Comparison of ENCODE assay signal across 30 mouse cellular contexts in genomic region chr7:116816494-116816893, GRCm38 (mm10).
A peak's percentile ranks its signal among the peaks of the same experiment; 100 is the strongest.
DNase-seq lines count a peak whose midpoint lies in the region; ATAC-seq lines count a peak whose summit lies in the region.
"Had no signal": no experiment of that assay in that cellular context is flagged by ENCODE, and none has a peak within 500 bp of the region (broad histone marks: within the 10 kb centered on the region; RNA-seq: fewer than 3 reads in every experiment).

No protein-coding gene starts in this region.

- no peak overlapping the region for H3K4me3 ChIP-seq in heart, embryonic 12.5 days
- H3K4me3 ChIP-seq: embryonic facial prominence, embryonic 10.5 days; embryonic facial prominence, embryonic 13.5 days; erythroblast, embryonic 14.5 days; forebrain, embryonic 12.5 days; forebrain, embryonic 15.5 days; gastrocnemius, adult 2 months; heart, embryonic 15.5 days; hindbrain, embryonic 10.5 days; hindbrain, embryonic 13.5 days; intestine, embryonic 15.5 days had no signal

- H3K4me2 ChIP-seq in heart, embryonic 12.5 days: no peak overlapping the region
- H3K4me2 ChIP-seq: embryonic facial prominence, embryonic 13.5 days; forebrain, embryonic 12.5 days; forebrain, embryonic 15.5 days; heart, embryonic 11.5 days; heart, embryonic 15.5 days; hindbrain, embryonic 13.5 days; intestine, embryonic 15.5 days had no signal

- WGBS in heart, embryonic 12.5 days: 75% methylated on average over 2 of the region's 2 CpGs

- H3K27ac ChIP-seq in heart, embryonic 12.5 days (ENCODE audit: poor library complexity, severe bottlenecking): no peak overlapping the region
- H3K27ac ChIP-seq: embryonic facial prominence, embryonic 10.5 days; embryonic facial prominence, embryonic 13.5 days; forebrain, embryonic 12.5 days; forebrain, embryonic 15.5 days; gastrocnemius, adult 2 months; heart, embryonic 15.5 days; hindbrain, embryonic 10.5 days; hindbrain, embryonic 13.5 days; intestine, embryonic 15.5 days had no signal

- no peak for ATAC-seq in heart, embryonic 12.5 days (ENCODE audit: insufficient number of reproducible peaks, low FRiP score)
- ATAC-seq: CD4-positive, CD25-positive, alpha-beta regulatory T cell, adult 4 months; forebrain, embryonic 15.5 days; hindbrain, embryonic 16.5 days; intestine, embryonic 15.5 days had no signal

- H3K36me3 ChIP-seq in heart, embryonic 12.5 days: no peaks in the 10 kb centered on the region
- H3K36me3 ChIP-seq: embryonic facial prominence, embryonic 10.5 days; embryonic facial prominence, embryonic 13.5 days; forebrain, embryonic 12.5 days; forebrain, embryonic 15.5 days; heart, embryonic 15.5 days; hindbrain, embryonic 10.5 days; hindbrain, embryonic 13.5 days; intestine, embryonic 15.5 days had no signal

- DNase-seq in heart, adult 11 months: peak; percentile 25
- DNase-seq in right cerebral cortex, adult 18-20 months: peak; percentile 14
- DNase-seq in right cerebral cortex, postnatal 10 days (ENCODE audit: low spot score in 2 of 2): no peak
- peak; percentile 18 for DNase-seq in telencephalon, adult 2 months (ENCODE audit: low read depth, low spot score)
- DNase-seq in gastrocnemius, adult 18-20 months (ENCODE audit: low spot score): no peak
- DNase-seq: adrenal gland, adult 2 months; adrenal gland, postnatal 14 days; cerebellum, adult 11-12 months; cerebellum, adult 8-10 months; cerebellum, postnatal 10 days; cerebellum, postnatal 36 days; embryo, embryonic 11 days; gastrocnemius, adult 2 months; gastrocnemius, postnatal 14 days; heart, adult 18-20 months; heart, postnatal 10 days; heart, postnatal 36 days had no signal

- no peaks in the 10 kb centered on the region for H3K9me3 ChIP-seq in heart, embryonic 12.5 days (replicated peaks)
- H3K9me3 ChIP-seq: embryonic facial prominence, embryonic 10.5 days; embryonic facial prominence, embryonic 13.5 days; forebrain, embryonic 12.5 days; forebrain, embryonic 15.5 days; heart, embryonic 15.5 days; hindbrain, embryonic 10.5 days; hindbrain, embryonic 13.5 days; intestine, embryonic 15.5 days had no signal

- H3K27me3 ChIP-seq in heart, embryonic 12.5 days (replicated peaks): no peaks in the 10 kb centered on the region
- H3K27me3 ChIP-seq: embryonic facial prominence, embryonic 13.5 days; forebrain, embryonic 12.5 days; forebrain, embryonic 15.5 days; heart, embryonic 15.5 days; hindbrain, embryonic 13.5 days; intestine, embryonic 15.5 days had no signal

- H3K4me1 ChIP-seq in heart, embryonic 12.5 days (replicated peaks): no peaks in the 10 kb centered on the region
- H3K4me1 ChIP-seq: embryonic facial prominence, embryonic 10.5 days; embryonic facial prominence, embryonic 13.5 days; forebrain, embryonic 12.5 days; forebrain, embryonic 15.5 days; heart, embryonic 15.5 days; hindbrain, embryonic 10.5 days; hindbrain, embryonic 13.5 days; intestine, embryonic 15.5 days had no signal

- no peak overlapping the region for H3K9ac ChIP-seq in heart, embryonic 12.5 days
- H3K9ac ChIP-seq: embryonic facial prominence, embryonic 13.5 days; forebrain, embryonic 12.5 days; forebrain, embryonic 15.5 days; heart, embryonic 15.5 days; hindbrain, embryonic 13.5 days; intestine, embryonic 15.5 days had no signal

Comparison
In these comparisons a context has a peak if more than half of its experiments do, and no peak if none do; other contexts are left out.
1. DNase-seq: peak in heart, adult 11 months (single experiment), right cerebral cortex, adult 18-20 months (single experiment) and telencephalon, adult 2 months (single experiment); none in right cerebral cortex, postnatal 10 days (0 of 2) and gastrocnemius, adult 18-20 months (single experiment).